Mouse (Mus musculus) heart, adult 18-20 months (tissue): ENCODE data around the gene Car7. TPM values are rescaled to one million over a fixed set of nuclear protein-coding genes. Genes with fewer than 3 reads are reported as not detected.
"Not testable (repeated sequence)": the region's sequence is repeated elsewhere in the genome, so short reads cannot be mapped to it uniquely, and the experiment has no call there.

Experiments
- DNase-seq, 2 experiments: peaks; one replicate each; pipeline ENCODE4 v3.0.0; 2021 to 2022; ENCODE audit warnings: mixed read lengths in 1 of 2
- total RNA-seq, 2 experiments: library from RNA; stranded (reverse); gene quantifications; 2 replicates each; pipeline ENCODE4 v1.2.3; 2021

Gene Car7
- total RNA-seq, 2 experiments from 2014 or later = 1.5 to 2.7 TPM

DNA sequence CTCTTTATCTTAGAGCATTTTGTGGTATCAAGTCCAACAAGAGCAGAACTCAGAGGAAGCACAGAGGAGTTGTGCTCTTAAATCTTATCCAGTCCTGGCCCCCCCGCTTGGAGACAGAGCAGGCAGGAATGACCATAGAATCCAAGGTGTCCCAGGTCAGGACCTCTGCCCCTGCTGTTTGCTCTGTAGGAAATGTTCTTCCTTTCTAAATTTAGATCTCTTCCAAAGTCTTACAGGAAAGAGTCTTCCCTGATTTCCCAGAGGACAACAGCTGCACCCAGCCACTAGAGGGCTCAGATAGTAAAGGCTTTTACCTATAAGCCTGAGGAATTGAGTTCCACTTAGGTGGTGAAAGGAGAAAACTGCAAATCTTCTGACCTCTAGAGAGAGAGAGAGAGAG, 35.1 kb downstream of the Car7 start:
- peak; percentile 54 to 57 for DNase-seq

DNA sequence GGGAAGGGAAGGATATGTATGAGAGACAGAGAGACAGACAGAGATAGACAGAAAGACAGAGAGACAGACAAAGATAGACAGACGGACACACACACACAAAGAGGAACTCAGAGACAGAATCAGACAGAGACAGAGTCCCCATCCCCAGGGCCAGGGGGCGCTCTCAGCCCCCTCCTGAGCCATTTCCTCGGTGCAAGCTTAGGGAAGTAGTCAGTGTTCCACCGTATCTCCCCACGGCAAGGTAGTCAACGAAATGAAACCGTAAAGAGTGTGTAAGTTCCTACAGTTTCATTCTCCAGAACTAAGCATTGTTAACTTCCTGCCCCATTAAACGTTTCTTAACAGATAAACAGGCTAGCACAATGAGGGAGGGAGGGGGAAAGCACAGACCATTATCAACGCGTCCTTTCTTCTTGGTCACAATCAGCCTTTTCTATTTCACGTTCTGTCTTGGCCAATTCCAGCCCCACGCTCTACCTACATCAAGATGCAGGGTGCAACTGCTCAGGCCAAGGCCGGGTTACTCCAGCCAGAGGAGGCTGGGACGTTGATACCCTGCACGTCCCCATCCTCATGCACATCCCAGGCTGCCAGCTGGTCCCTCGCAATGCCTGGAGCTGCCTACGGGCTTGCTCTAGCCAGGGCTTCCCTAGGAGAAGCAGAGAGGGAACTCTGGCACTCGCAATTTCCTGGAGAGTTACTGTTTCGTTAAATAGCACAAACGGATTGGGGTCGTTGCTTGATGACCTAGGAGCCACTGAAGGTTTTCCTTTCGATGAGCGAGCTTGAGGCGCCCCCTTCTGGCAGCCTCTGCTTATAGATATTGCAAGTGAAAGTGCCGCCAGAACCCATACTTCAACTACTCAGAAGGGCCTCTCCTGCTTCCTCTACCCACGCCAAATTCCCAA, 36.2 kb downstream of the Car7 start:
- DNase-seq = peak; percentile 88 to 93

DNA sequence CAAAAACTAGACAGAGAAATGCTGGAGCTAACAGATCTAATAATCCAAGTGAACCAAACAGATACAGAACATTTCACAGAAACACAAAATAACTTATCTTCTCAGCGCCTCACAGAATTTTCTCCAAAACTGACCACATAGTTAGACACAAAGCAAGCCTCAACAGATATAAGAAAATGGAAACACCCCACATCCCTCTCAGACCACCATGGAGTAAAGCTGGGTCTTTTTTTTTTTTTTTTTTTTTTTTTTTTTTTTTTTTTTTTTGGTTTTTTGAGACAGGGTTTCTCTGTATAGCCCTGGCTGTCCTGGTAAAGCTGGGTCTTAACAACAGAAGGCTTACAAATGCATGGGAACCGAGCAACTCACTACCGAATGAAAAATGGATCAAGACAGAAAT, 42.3 kb downstream of the Car7 start:
- no peak for DNase-seq

DNA sequence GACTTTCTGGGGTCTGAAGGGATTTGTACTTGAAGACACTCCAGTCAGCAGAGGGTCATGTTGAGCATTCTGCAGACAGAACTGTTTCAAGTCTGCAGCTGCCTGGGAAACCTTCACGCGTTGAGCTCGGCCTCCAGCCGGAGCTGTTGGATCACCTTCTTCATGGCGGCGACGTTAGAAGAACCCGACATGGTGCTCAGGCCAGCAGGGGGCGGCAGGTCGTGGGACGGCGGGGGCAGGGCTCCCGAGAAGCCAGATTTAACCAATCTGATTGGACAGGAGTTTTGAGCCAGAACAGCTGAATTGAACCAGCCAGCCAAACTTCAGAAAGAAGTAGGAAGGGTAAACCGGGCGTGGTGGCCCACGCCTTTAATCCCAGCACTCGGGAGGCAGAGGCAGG, 43.1 kb downstream of the Car7 start:
- DNase-seq = not testable (repeated sequence)

DNA sequence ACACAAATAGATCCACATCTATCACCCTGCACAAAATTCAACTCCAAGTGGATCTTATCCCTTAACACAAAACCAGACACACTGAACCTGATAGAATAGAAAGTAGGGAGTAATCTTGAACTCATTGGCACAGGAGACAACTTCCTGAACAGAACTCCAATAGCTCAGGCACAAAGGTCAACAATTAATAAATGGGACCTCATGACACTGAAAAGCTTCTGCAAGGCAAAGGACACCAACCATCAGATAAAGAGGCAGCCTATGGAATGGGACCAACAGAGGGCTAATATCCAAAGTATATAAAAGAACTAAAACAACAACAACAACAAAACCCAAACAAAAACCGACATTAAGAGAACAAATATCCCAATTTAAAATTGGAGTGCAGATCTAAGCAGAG, 50.0 kb downstream of the Car7 start:
- DNase-seq = no peak

DNA sequence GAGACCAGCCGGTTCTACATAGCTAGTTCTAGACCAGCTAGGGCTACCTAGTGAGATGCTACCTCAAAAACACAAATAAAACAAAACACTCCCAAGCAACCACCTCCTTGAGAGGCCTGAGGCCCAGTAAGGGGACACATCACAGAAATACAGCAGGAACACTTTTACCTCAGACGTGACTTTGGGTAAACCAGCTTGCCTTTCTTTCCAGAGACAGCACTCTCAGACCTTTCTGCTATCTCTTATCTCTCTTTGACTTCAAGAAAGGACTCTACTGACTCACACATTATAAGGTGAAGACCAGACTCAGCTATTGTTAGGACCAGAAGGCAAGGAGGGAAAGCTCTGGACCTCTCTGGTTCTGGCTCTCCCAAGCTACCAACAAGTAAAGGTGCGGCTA, 55.8 kb downstream of the Car7 start:
- no peak for DNase-seq

DNA sequence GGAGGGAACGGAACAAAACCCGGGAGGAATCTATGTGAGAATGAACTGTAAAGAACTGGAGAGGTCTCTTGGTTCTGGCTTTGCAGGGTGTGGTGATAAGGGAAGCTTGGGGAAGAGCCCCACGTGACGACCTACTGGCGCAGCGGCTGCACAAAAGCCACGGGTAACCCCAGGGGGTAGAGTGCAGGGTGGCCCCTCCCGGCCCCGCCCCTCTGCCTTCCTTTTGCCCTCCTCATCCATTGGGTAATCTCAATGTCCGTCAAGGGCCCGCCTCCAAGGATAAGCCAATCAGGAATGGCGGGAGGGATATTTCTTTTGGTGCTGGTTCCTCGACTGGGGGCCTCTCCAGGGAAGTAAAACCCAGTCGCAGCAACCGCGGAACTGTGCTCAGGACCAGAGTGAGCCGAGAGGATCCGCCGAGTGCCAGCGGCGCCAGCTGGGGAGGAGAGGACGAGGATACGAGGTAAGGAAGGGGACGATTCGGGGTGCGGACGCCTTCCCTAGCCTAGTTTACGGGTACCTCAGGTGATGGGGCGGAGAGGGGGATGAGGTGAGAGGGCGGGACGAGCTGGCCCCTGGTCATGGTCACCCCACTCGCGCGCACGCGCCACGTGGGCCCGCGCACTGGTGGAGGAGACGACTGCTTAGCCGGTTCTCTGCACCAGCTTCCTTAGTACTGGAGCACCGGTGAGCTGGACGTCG, 56.8 kb downstream of the Car7 start, which contains the start of gene Pdp2:
Gene Pdp2 (plus strand): TSS at position 319 of the 702 bp plus-strand sequence.
- peak; percentile 95 to 97 for DNase-seq

DNA sequence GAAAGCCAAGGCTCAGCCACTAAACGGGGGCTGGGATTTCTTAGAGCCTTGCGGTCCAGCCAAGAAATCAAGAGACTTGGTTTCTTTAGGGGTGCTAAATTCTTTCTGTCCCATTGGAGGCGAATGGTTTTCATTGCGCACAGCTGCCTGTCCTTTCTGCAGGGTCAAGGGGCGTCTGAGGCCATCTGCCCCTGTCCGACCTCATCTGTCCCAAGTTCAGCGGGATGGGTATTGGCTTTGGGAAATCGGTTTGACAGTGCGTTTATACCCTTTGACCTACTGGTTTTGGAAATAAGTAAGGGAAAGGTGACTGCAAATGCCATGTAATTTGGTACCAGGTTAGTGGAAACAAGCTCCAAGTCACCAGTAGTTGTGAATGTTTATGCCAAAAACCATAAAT, 57.4 kb downstream of the Car7 start:
- DNase-seq = no peak

DNA sequence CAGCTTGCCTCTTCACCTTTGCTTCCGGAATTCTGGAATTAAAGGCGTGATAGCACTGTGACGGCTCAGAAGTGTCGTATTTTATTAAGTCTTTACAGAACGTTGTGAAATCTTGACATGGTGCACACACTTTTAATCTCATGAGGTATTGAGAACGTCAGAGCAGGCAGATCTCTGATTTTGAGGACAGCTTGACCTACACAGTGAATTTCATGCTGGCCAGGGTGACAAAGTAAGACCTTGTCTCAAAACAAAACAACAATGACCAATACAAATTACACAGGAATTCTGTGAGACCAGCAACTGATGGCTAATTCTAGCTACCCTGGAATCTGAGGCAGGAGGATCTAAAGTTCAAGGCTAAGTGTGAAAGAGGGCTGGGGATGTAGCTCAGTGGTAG, 58.1 kb downstream of the Car7 start:
- DNase-seq = no peak

DNA sequence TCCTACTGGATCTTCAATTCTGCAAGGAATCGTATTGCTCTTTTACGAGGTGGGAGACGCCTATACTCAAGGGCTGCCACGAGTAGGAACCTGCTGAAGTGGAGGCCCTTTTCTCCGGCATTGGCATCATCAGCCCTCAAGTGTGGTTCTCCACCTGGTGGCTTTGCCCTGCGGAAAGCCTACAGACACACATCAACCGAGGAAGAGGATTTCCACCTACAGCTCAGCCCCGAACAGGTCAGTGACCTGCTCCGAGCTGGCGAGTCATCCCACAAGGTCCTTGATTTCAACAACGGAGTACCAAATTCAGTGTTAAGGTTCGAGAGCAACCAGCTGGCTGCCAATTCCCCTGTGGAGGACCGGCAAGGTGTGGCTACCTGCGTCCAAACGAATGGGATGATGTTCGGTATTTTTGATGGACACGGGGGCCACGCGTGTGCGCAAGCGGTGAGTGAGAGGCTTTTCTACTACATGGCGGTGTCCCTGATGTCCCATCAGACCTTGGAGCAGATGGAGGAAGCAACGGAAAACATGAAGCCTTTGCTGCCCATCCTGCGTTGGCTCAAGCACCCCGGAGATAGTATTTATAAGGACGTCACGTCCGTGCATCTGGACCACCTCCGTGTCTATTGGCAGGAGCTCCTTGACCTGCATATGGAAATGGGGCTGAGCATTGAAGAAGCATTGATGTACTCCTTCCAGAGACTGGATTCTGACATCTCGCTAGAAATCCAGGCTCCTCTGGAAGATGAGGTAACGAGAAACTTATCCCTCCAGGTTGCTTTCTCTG, 59.2 kb downstream of the Car7 start:
- no peak for DNase-seq

DNA sequence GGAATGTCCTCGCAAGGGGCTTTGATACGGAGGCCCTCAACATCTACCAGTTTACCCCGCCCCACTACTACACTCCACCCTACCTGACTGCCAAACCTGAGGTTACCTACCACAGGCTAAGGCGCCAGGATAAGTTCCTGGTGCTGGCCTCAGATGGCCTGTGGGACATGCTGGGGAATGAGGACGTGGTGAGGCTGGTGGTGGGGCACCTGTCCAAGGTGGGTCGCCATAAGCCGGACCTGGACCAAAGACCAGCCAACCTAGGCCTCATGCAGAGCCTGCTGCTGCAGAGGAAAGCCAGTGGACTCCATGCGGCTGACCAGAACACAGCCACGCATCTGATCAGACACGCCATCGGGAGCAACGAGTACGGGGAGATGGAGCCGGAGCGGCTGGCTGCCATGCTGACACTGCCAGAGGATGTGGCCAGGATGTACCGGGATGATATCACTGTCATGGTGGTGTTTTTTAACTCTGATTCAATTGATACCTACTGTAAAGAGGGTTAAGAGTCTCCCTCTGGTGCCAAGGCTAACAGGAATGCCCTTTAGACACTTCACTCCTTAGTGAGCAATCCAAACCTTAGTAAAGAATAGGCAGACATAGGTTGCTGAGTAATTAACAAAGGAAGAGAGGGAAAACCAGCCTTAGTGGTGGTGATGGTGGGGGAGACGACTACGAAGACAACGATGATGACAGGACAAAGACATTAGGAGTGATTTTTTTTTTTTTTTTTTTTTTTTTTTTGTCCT, 60.3 kb downstream of the Car7 start:
- no peak for DNase-seq

DNA sequence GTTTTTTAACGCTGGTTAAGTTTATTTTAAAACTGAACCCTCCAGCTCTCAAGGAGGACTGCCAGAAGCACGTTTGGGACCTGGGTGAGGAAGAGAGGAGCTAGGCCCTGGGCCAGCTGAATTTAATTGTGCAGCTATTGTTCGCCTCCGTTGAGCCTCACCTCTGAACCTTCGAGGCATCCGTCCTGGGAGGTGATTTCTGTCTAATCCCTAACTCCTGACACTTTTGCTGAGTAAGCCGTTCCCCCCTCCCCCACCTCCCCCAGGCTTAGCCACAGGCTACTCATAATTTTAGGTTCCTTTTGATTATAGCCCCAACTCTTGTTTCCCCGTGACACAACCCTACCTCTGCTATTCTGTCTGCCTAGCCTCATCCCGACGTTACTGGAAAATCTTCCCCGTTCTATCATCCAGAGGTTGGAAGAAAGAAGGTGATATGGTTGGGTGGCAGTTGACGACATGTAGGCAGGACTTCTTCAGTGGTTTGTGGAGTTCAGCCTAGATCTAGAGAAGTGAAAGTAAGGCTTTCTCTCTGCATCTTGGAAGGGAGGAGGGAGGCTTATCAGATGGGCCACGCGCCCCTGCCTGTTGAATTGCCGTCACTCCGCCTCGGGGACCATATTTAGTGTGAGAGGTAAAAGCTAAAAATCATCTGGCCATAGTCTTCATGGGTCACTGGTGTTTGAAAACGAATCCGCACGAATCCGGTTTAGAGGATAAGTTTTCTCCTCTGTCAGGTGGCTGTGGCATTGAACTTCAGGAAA, 61.5 kb downstream of the Car7 start:
- DNase-seq = no peak

DNA sequence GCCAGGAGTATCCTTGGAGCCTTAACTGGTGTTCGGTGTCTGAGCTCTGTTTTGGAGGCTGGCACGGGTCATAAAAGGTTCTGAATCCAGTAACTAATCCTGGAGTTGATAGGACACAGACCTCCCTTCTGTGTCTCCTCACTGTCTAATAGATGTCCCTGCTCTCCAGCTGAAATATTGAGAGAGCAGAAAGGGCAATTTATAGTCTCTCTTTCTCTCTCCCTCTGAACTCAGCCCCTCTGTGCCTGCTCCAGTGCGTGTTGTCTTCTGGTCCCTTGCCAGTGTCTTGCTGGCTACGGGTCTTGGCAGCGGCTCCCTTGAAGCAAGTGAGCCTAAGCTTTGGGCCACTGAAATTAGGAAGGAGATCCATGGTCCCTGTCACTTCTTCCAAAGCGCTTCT, 63.2 kb downstream of the Car7 start:
- no peak for DNase-seq

DNA sequence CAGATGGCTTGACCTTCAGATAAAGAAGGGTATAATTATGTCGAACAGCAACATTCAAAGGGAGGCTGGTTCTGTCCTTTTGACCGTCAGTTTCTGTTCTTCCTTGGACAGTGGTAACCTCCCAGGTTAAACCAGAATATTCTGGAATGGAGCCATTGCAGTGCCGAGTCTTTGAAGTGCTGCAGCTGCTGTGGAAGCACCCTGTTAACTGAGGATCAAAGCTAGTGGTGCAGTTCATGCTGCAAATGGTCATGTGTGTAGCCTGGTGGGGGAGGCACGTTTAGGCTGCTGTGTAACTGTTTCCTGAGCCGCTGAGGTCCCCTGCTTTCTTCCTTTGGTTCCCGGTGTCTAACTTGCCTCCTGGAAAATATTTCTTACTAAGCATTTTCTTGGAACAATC, 64.0 kb downstream of the Car7 start:
- DNase-seq = no peak

Other genes with a start within 250 kb of the Car7 start
- not detected for gene Cmtm2a, start 241.5 kb upstream of the Car7 start, total RNA-seq
- gene Gm45711, start 224.6 kb upstream of the Car7 start, total RNA-seq = not detected
- gene Cmtm1, start 224.5 kb upstream of the Car7 start, total RNA-seq = not detected
- not detected for gene Gm11020, start 213.1 kb upstream of the Car7 start, total RNA-seq
- gene Cmtm2b, start 212.5 kb upstream of the Car7 start, total RNA-seq = not detected
- 10 to 100 TPM; 14.4 to 17.6 TPM for gene Cmtm3, start 195.3 kb upstream of the Car7 start, total RNA-seq
- gene Cmtm4, start 138.9 kb upstream of the Car7 start, total RNA-seq = 10 to 100 TPM; 11.3 to 12.8 TPM
- 10 to 100 TPM; 89.0 to 94.5 TPM for gene Dync1li2, start 91.6 kb upstream of the Car7 start, total RNA-seq
- gene Terb1, start 24.8 kb upstream of the Car7 start, total RNA-seq = not detected
- 10 to 100 TPM; 26.8 to 34.9 TPM for gene Nae1, start 52 bp upstream of the Car7 start, total RNA-seq
- gene Pdp2, start 56.8 kb downstream of the Car7 start, total RNA-seq = 10 to 100 TPM; 18.1 to 22.5 TPM
- gene Cdh16, start 89.7 kb downstream of the Car7 start, total RNA-seq = 1 to 10 TPM; 3.9 to 5.2 TPM
- 100 to 1,000 TPM in 1 of 2 experiments, 10 to 100 TPM in 1; 88.7 to 108 TPM for gene Rrad, start 96.6 kb downstream of the Car7 start, total RNA-seq
- gene Ciao2b, start 107.3 kb downstream of the Car7 start, total RNA-seq = 10 to 100 TPM; 62.2 to 66.5 TPM
- not detected for gene Ces2a, start 199.3 kb downstream of the Car7 start, total RNA-seq